Mouse (Mus musculus) heart, adult 2 months (tissue): ENCODE measurements around the gene Ace2. TPM values are rescaled to one million over a fixed set of nuclear protein-coding genes. Genes with fewer than 3 reads are reported as not detected.

Source experiments
- DNase-seq, 2 experiments: peaks; one replicate each; pipeline ENCODE4 v3.0.0; 2021
- H3K27ac ChIP-seq: fragments of 200-600 bp; 2 replicates; pipeline ENCODE4 v1.8.1; 2022
- H3K27me3 ChIP-seq: fragments of 200-500 bp; 2 replicates; pipeline ENCODE4 v1.6.1; 2012; ENCODE audit warnings: mild to moderate bottlenecking, low read length, inconsistent platforms, mixed read lengths; ENCODE audit not compliant: control insufficient read depth, insufficient read depth
- H3K36me3 ChIP-seq: fragments of 200-500 bp; 2 replicates; pipeline ENCODE4 v1.6.1; 2012; ENCODE audit warnings: low read length, inconsistent platforms; ENCODE audit not compliant: control insufficient read depth, insufficient read depth
- H3K4me1 ChIP-seq: fragments of 200-500 bp; 2 replicates; pipeline ENCODE4 v1.6.1; 2011; ENCODE audit warnings: low read length; ENCODE audit not compliant: control insufficient read depth, insufficient read depth
- H3K4me3 ChIP-seq: fragments of 200-600 bp; 2 replicates; pipeline ENCODE4 v1.8.1; 2022
- H3K79me2 ChIP-seq: fragments of 200-500 bp; replicated peaks from 2 replicates; pipeline ENCODE4 v1.6.1; 2012; ENCODE audit warnings: mild to moderate bottlenecking, inconsistent platforms, low read length, moderate library complexity, mixed read lengths; ENCODE audit not compliant: control insufficient read depth, insufficient read depth
- H3K9ac ChIP-seq: fragments of 200-500 bp; 2 replicates; pipeline ENCODE4 v1.6.1; 2012; ENCODE audit warnings: low read depth, mild to moderate bottlenecking, control low read depth, inconsistent platforms, low read length, mixed read lengths
- CTCF ChIP-seq: fragments of 200-600 bp; IDR thresholded peaks from 2 replicates; pipeline ENCODE4 v1.8.1; 2022; ENCODE audit warnings: antibody characterized with exemption, mild to moderate bottlenecking, moderate library complexity
- EP300 ChIP-seq: fragments of 200-500 bp; IDR thresholded peaks from 2 replicates; pipeline ENCODE4 v1.6.1; 2011; ENCODE audit warnings: low read depth, low read length, control low read depth; ENCODE audit not compliant: insufficient read depth
- POLR2A ChIP-seq: fragments of 200-500 bp; IDR thresholded peaks from 2 replicates; pipeline ENCODE4 v1.6.1; 2011; ENCODE audit warnings: mild to moderate bottlenecking, low read depth, low read length, control low read depth; ENCODE audit not compliant: insufficient read depth
- WGBS: fragments of 180-500 bp; shearing (Covaris S2); methylation state at CpG from one replicate; pipeline ENCODE4 v1.1.7; 2018; 5-methylcytosine and 5-hydroxymethylcytosine counted together
- intact Hi-C: fragments of 180-260 bp; cut with DNase I; formaldehyde crosslinking; loops from one replicate; pipeline ENCODE4 v1.15.1; 2025
- polyA plus RNA-seq: library from polyadenylated mRNA; depleted of rRNA; stranded (reverse); fragments of >200 nt; gene quantifications from 2 replicates; pipeline ENCODE4 v1.2.3, GENCODE M21; 2012
- total RNA-seq, 2 experiments: library from RNA; stranded (reverse); gene quantifications; 2 replicates each; pipeline ENCODE4 v1.2.3; 2021

Ace2 gene
- total and polyA plus RNA-seq, 3 experiments, result 0.51 to 1.6 (median 1.1) TPM

- Histone ChIP-seq H3K9ac (no peak overlapping the region), H3K27ac (no peak overlapping the region), H3K79me2 (no peaks in the 10 kb centered on the region), H3K27me3 (no peaks in the 10 kb centered on the region), H3K4me3 (no peak overlapping the region), H3K36me3 (no peaks in the 10 kb centered on the region), H3K4me1 (no peaks in the 10 kb centered on the region)
- no peak for DNase-seq
- no peak for TF ChIP-seq CTCF
- WGBS, result 52% methylated on average over 2 of the region's 2 CpGs
- intact Hi-C loops, result no loop called here
Observed at GRCm38 (mm10) chrX:164171034-164171433, 31.9 kb downstream of the Ace2 start.

DNA sequence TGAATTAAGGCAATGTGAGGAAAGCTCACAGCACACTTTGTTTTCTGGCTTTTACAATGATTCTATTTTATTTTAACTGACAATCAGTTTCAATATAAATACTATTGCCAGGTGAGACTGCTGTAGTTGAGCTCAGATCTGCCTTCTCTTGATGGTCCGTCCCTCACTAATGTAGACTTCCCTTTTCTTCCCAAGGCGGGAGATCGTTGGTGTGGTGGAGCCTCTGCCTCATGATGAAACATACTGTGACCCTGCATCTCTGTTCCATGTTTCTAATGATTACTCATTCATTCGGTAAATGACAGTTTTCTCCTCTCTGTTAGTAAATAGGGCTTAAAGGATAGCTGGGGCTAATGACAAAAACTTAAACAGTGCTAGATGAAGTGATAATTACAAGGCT is 34.7 kb downstream of the Ace2 start:
- Histone ChIP-seq H3K4me1 (no peaks in the 10 kb centered on the region), H3K27me3 (no peaks in the 10 kb centered on the region), H3K79me2 (no peaks in the 10 kb centered on the region), H3K9ac (no peak overlapping the region), H3K27ac (no peak overlapping the region), H3K4me3 (no peak overlapping the region), H3K36me3 (no peaks in the 10 kb centered on the region)
- WGBS, result 84% methylated on average over 4 of the region's 4 CpGs
- no peak for TF ChIP-seq POLR2A
- no peak for DNase-seq
- intact Hi-C loops, result no loop called here

DNA sequence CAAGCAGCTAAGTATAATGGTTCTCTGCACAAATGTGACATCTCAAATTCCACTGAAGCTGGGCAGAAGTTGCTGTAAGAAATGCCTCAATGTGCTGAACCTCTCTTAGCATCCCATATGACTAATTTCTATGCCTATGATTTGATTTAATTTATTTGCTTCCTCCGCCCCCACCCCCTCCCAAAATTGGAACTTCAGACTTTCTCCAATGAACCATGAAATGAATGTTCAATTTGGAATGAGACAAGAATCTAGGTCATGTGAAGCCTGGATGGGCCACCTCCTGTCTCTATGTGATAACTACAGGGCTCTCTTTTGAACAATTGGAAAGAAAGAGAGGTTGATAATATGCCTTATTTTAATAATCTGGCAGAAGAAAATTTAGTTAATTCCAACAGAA is 36.2 kb downstream of the Ace2 start:
- H3K4me1 ChIP-seq, result no peaks in the 10 kb centered on the region
- H3K27ac ChIP-seq, result no peak overlapping the region
- H3K79me2 ChIP-seq, result no peaks in the 10 kb centered on the region
- WGBS, result 81% methylated on average over 1 of the region's 1 CpGs
- H3K4me3 ChIP-seq, result no peak overlapping the region
- H3K36me3 ChIP-seq, result no peaks in the 10 kb centered on the region
- intact Hi-C loops, result loop anchor here (5.0 kb wide), 1 partner anchor 98 kb away; the partner anchor contains the start of gene Siah1b
- no peak overlapping the region for H3K9ac ChIP-seq
- H3K27me3 ChIP-seq, result no peaks in the 10 kb centered on the region
- no peak for DNase-seq
- no peak for TF ChIP-seq POLR2A
- TF ChIP-seq EP300, result no peak
- TF ChIP-seq CTCF, result no peak

DNA sequence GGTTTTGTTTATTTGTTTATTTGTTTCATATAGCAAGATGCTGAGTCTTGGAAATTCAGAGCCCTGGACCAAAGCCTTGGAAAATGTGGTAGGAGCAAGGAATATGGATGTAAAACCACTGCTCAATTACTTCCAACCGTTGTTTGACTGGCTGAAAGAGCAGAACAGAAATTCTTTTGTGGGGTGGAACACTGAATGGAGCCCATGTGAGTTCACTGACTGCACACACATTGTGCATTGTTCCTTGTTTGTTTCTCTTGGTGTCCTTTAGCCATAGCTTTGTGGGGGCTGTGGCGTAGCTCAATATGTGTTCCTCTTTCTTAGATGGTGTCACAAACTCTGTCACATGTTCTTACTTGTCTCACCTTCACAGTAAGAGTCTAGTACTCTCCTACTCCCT is 36.6 kb downstream of the Ace2 start:
- no peaks in the 10 kb centered on the region for H3K79me2 ChIP-seq
- no peak overlapping the region for H3K9ac ChIP-seq
- WGBS, result 71% methylated on average over 2 of the region's 2 CpGs
- TF ChIP-seq CTCF (no peak), POLR2A (no peak), EP300 (no peak)
- H3K27me3 ChIP-seq, result no peaks in the 10 kb centered on the region
- no peak overlapping the region for H3K27ac ChIP-seq
- no peak for DNase-seq
- H3K4me1 ChIP-seq, result no peaks in the 10 kb centered on the region
- no peaks in the 10 kb centered on the region for H3K36me3 ChIP-seq
- intact Hi-C loops, result loop anchor here (5.0 kb wide), 1 partner anchor 98 kb away; the partner anchor contains the start of gene Siah1b
- H3K4me3 ChIP-seq, result no peak overlapping the region

DNA sequence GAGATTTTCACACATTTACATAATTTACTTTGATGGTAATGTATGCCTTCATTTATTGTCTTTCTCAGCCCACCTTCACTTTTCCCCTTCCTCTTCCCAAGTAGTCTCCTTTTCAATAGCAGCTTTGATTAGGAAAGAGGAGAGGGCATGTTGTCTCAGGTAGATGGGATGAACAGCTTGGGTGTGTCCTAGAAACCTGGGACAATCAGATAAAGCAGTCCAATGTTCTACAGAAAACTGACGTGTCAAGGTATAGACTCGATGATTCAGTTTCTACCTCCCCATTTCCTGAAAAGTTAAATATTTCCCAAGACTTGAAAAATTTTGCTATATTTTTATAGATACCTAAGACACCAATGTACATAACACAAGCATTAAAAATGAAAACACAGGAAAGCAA is 39.7 kb downstream of the Ace2 start:
- intact Hi-C loops, result loop anchor here (2.0 to 5.0 kb wide), 2 partner anchors 78 to 102 kb away; partner anchors contain the start of gene Siah1b
- TF ChIP-seq CTCF, result no peak
- no peak for TF ChIP-seq POLR2A
- TF ChIP-seq EP300, result no peak
- no peaks in the 10 kb centered on the region for H3K36me3 ChIP-seq
- H3K4me3 ChIP-seq, result no peak overlapping the region
- H3K27ac ChIP-seq, result no peak overlapping the region
- 72% methylated on average over 2 of the region's 2 CpGs for WGBS
- no peak overlapping the region for H3K9ac ChIP-seq
- no peaks in the 10 kb centered on the region for H3K27me3 ChIP-seq
- H3K4me1 ChIP-seq, result no peaks in the 10 kb centered on the region
- H3K79me2 ChIP-seq, result no peaks in the 10 kb centered on the region
- DNase-seq, result no peak

DNA sequence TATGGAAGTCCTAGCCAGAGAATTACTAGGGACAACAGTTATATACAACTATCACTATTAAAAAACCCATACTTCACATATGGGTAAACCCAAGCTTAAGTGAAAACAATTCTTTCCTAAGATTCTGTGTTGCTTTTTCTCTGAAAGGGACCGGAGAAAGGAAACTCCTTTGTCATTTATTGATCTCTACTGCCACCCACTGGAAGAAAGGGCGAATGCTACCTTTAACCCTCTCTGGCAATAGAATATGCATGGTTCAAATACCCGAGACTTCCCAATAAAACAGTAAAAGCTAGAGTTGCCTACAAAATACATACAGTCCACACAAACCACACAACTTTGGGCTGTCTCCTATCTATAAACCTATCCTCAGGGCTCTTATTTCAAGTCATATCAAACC is 40.6 kb downstream of the Ace2 start:
- no peaks in the 10 kb centered on the region for H3K27me3 ChIP-seq
- TF ChIP-seq EP300 (no peak), CTCF (peak; percentile 83)
- no peaks in the 10 kb centered on the region for H3K36me3 ChIP-seq
- no peaks in the 10 kb centered on the region for H3K4me1 ChIP-seq
- WGBS, result 14% methylated on average over 3 of the region's 3 CpGs
- no peaks in the 10 kb centered on the region for H3K79me2 ChIP-seq
- intact Hi-C loops, result loop anchor here (2.0 to 10.0 kb wide), 4 partner anchors 79 to 1265 kb away; partner anchors contain the start of gene Siah1b
- H3K4me3 ChIP-seq, result no peak overlapping the region
- no peak overlapping the region for H3K9ac ChIP-seq
- H3K27ac ChIP-seq, result no peak overlapping the region
- peak; percentile 4 to 22 for DNase-seq

DNA sequence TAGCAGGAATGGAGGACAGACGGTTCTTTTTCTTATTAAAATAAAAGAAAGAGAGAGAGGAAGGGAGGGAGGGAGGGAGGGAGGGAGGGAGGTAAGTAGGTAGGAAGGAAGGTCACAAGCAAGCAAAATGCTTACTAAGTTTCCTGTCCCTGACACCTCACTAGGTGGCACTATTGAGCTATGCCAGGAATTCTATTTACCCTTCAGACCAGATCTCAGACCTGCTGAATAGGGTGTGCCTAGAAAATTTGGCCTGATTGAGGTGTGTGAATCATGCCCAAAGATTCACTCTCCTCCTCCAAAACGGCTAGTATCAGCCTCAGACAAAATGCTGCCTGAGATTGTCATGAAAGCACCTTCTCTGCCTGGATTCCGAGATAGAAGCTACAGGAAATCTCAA is 44.7 kb downstream of the Ace2 start:
- Histone ChIP-seq H3K4me1 (no peaks in the 10 kb centered on the region), H3K4me3 (no peak overlapping the region), H3K79me2 (no peaks in the 10 kb centered on the region), H3K27me3 (no peaks in the 10 kb centered on the region), H3K27ac (no peak overlapping the region), H3K36me3 (no peaks in the 10 kb centered on the region), H3K9ac (no peak overlapping the region)
- WGBS, result 28% methylated on average over 3 of the region's 3 CpGs
- TF ChIP-seq CTCF, result peak; percentile 82
- TF ChIP-seq POLR2A, result no peak
- intact Hi-C loops, result loop anchor here (1.0 to 10.0 kb wide), 4 partner anchors 103 to 1269 kb away; no protein-coding TSS in a partner anchor
- DNase-seq, result peak; percentile 5 to 17
